Mouse (Mus musculus): ENCODE data around the gene Enc1.

GRCm38 (mm10) chr13:97205052-97205701 is 35.7 kb upstream of the Enc1 start:
- no peak for TF ChIP-seq USF1 (IDR thresholded peaks at IDR 0.05; ENCODE audit: low read depth, low read length)
- TF ChIP-seq KAT2A (IDR thresholded peaks at IDR 0.05; ENCODE audit: insufficient replicate concordance, low read length), result peak; percentile 83; the same call in 1 of the 2 replicates

All from CH12.LX (cell line).